Mouse (Mus musculus) lung, embryonic 16.5 days (tissue): ENCODE measurements around the gene Ttc9c. TPM values are rescaled to one million over a fixed set of nuclear protein-coding genes. Genes with fewer than 3 reads are reported as not detected.
A peak's percentile ranks its signal among the peaks of the same experiment; 100 is the strongest.

Source experiments
- ATAC-seq: fragments of 200-750 bp; cut with Nextera tagmentation; 2 replicates; pipeline ENCODE4 v1.8.0; 2017; ENCODE audit warnings: low read depth, mild to moderate bottlenecking, moderate library complexity
- H3K27ac ChIP-seq: fragments of 300-500 bp; sonication (generic); 2 replicates; pipeline ENCODE4 v1.5.1; 2014; ENCODE audit warnings: mild to moderate bottlenecking, control low read depth, low read length
- H3K27me3 ChIP-seq: fragments of 300-500 bp; sonication (generic); 2 replicates; pipeline ENCODE4 v1.6.1; 2014; ENCODE audit warnings: low read depth, low read length, mixed read lengths; ENCODE audit not compliant: control insufficient read depth, insufficient read depth
- H3K36me3 ChIP-seq: fragments of 300-500 bp; sonication (generic); 2 replicates; pipeline ENCODE4 v1.6.1; 2014; ENCODE audit warnings: low read length; ENCODE audit not compliant: control insufficient read depth, insufficient read depth
- H3K4me1 ChIP-seq: fragments of 300-500 bp; sonication (generic); replicated peaks from 2 replicates; pipeline ENCODE4 v1.6.1; 2014; ENCODE audit warnings: low read length, mixed read lengths; ENCODE audit not compliant: control insufficient read depth, insufficient read depth
- H3K4me2 ChIP-seq: fragments of 300-500 bp; sonication (generic); 2 replicates; pipeline ENCODE4 v1.6.1; 2014; ENCODE audit warnings: low read depth, low read length, control low read depth
- H3K4me3 ChIP-seq: fragments of 300-500 bp; sonication (generic); 2 replicates; pipeline ENCODE4 v1.5.1; 2014; ENCODE audit warnings: mild to moderate bottlenecking, low read length, control low read depth
- H3K9ac ChIP-seq: fragments of 300-500 bp; sonication (generic); 2 replicates; pipeline ENCODE4 v1.6.1; 2014; ENCODE audit warnings: low read length, control low read depth
- H3K9me3 ChIP-seq: fragments of 300-500 bp; sonication (generic); 2 replicates; pipeline ENCODE4 v1.6.1; 2016; ENCODE audit warnings: low read length; ENCODE audit not compliant: control insufficient read depth
- WGBS: fragments of 180-500 bp; shearing (Covaris S2); extraction: QIAGEN DNeasy Blood & Tissue Kit; methylation state at CpG from one replicate; pipeline ENCODE4 v1.1.7; 2014; 5-methylcytosine and 5-hydroxymethylcytosine counted together
- polyA plus RNA-seq: library from polyadenylated mRNA; unstranded; fragments of >200 nt; fragmentation: Nextera tagmentation; extraction: Ambion mirVana; gene quantifications from 2 replicates; pipeline ENCODE4 v1.2.1, GENCODE M21; 2015

Gene Ttc9c
- polyA plus RNA-seq, 1 experiment from 2014 or later: 56.5 TPM

DNA sequence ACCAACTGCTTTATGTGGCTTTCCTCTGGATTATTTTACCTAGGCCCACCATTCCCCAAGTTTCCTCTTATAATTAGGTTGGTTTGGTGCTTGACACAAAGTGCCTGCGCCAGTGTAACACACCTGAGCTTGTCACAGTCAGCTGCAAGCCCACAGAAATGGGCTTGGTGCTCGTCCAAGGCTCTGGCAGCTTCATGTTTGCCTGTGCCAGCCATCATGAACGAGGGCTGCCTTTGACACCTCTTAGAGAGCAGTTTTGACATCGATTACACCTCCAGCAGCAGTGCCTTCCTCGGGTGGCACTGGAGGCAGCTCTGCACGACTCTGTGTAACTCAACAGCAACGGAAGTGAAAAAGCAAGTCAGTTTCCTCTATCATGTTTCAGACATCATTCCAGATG lies 29.0 kb downstream of the Ttc9c start:
- Histone ChIP-seq H3K4me2 (no peak overlapping the region), H3K27me3 (no peaks in the 10 kb centered on the region), H3K9ac (no peak overlapping the region), H3K36me3 (peaks cover 28% of the 10 kb centered on the region), H3K4me1 (peaks cover 7% of the 10 kb centered on the region), H3K9me3 (no peaks in the 10 kb centered on the region), H3K27ac (no peak overlapping the region), H3K4me3 (no peak overlapping the region)
- ATAC-seq: no peak
- 75% methylated on average over 7 of the region's 7 CpGs for WGBS

DNA sequence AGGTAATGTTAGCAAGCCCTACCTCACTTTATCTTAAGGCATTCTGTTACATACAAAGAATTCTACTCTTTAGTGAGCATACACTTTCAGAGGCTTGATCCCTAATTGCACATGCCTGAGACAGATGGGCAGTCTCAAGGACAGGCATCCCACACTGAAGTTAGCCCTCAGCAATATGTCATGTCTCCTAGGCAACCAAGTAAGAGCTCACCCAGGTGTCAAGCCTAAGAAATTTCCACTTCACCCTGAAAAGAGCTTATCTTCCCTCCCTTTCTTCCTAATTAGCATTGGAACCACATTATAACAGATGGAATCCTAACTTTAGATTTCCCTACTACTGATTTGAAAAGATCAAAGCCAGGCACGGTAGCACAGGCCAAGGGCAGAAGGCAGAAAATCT lies 30.0 kb downstream of the Ttc9c start:
- Histone ChIP-seq H3K36me3 (peaks cover 21% of the 10 kb centered on the region), H3K27me3 (no peaks in the 10 kb centered on the region), H3K4me3 (no peak overlapping the region), H3K27ac (no peak overlapping the region), H3K9me3 (no peaks in the 10 kb centered on the region), H3K4me1 (peaks cover 10% of the 10 kb centered on the region), H3K9ac (no peak overlapping the region), H3K4me2 (no peak overlapping the region)
- 31% methylated on average over 1 of the region's 1 CpGs for WGBS
- ATAC-seq: no peak

DNA sequence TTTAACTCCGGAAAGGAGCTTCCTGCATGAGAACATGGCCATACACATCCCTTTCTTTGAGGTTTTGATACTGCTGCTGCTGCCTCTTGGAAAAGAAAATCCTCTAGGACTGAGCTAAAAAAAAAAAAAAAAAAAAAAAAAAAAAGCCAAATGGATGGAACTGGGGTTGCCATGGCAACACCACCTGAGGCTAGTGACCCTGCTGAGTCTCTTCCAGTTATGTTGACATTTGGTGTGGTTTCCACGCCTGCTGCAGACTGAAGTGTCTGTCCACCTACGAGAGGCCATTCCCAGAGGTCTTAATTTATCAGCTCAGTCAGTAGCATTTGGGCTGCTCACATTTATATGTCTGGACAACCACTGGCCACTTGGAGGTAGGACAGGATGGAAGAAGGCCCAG lies 30.6 kb downstream of the Ttc9c start:
- no peak overlapping the region for H3K4me2 ChIP-seq
- 9% methylated on average over 3 of the region's 3 CpGs for WGBS
- no peak for ATAC-seq
- no peak overlapping the region for H3K4me3 ChIP-seq
- no peak overlapping the region for H3K27ac ChIP-seq
- no peak overlapping the region for H3K9ac ChIP-seq
- H3K36me3 ChIP-seq: peaks cover 15% of the 10 kb centered on the region
- H3K9me3 ChIP-seq: no peaks in the 10 kb centered on the region
- no peaks in the 10 kb centered on the region for H3K27me3 ChIP-seq
- H3K4me1 ChIP-seq: peaks cover 10% of the 10 kb centered on the region

DNA sequence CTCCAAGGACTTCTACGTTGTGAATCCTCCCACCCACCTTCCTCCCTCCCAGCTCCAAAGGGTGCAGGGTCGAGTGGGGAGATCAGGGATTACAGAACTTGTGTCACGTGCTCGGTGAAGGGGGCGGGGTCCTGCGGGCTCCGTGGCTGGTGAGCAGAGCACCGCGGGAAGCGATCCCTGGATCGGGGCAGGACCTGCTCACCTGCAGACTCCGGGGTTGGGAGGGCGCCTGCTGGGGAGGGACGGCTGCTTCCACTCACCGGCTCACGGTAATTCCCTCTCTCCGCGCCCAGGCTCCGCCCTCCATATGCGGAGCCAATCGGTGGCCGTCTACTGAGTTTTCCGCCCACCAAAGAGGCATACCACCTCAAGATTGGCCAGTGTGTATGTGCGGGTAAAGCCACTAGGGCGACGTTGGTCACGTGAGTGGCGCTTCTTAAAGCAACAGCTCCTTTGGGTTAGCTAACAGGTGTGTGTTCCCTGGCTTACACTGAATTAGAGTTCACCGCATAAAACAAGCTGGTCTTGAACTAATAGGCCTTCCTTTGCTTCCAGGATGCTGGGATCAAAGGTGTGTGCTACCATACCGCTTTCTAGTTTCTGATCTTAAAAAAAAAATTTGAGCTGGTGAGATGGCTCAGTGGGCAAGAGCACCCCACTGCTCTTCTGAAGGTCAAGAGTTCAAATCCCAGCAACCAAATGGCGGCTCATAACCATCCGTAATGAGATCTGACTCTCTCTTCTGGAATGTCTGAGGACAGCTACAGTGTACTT lies 32.9 kb downstream of the Ttc9c start, which contains the start of gene Taf6l:
Gene Taf6l, minus strand, starts transcription at position 410 of the 774 bp plus-strand sequence.
- H3K4me3 ChIP-seq: peak within 1 kb of the TSS; percentile 79
- H3K9ac ChIP-seq: peak within 1 kb of the TSS; percentile 85
- H3K9me3 ChIP-seq: no peaks in the 10 kb centered on the region
- H3K36me3 ChIP-seq: peaks cover 5% of the 10 kb centered on the region
- under 1% methylated on average over 32 of the region's 32 CpGs for WGBS
- no peaks in the 10 kb centered on the region for H3K27me3 ChIP-seq
- peak; percentile 99 for ATAC-seq
- H3K4me1 ChIP-seq: peaks cover 10% of the 10 kb centered on the region
- peak within 1 kb of the TSS; percentile 82 for H3K27ac ChIP-seq
- H3K4me2 ChIP-seq: peak within 1 kb of the TSS; percentile 72

DNA sequence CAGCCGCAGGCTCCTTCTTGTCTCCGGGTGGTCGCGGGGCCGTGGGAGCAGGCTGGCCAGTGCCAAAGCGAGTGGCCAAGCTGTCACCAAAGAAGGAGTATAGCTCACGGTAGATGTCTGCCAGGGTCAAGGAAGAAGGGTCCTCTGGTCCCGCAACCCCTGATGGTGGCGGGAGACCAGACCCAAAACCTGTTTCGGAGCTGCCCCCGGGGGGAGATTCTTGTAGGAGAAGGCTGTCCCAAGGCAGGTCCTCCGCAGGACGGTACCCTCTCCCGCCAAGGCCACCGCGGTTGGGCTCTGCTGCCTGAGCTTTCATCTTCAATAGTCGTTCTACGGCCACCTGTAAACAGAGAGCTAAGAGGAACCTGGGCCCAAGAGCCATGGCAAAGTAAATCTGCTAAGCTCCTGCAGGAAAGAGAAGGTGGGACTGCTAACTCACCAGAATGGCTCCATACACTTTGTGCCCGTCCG lies 44.1 kb downstream of the Ttc9c start:
- no peaks in the 10 kb centered on the region for H3K27me3 ChIP-seq
- 4% methylated on average over 20 of the region's 20 CpGs for WGBS
- H3K27ac ChIP-seq: peak overlapping the region; percentile 99
- H3K9me3 ChIP-seq: no peaks in the 10 kb centered on the region
- H3K4me3 ChIP-seq: peak overlapping the region; percentile 81
- H3K4me2 ChIP-seq: peak overlapping the region; percentile 90
- ATAC-seq: no peak
- peaks cover 9% of the 10 kb centered on the region; the same call in 1 of the 2 replicates for H3K36me3 ChIP-seq
- peak overlapping the region; percentile 81 for H3K9ac ChIP-seq
- H3K4me1 ChIP-seq: peaks cover 26% of the 10 kb centered on the region

DNA sequence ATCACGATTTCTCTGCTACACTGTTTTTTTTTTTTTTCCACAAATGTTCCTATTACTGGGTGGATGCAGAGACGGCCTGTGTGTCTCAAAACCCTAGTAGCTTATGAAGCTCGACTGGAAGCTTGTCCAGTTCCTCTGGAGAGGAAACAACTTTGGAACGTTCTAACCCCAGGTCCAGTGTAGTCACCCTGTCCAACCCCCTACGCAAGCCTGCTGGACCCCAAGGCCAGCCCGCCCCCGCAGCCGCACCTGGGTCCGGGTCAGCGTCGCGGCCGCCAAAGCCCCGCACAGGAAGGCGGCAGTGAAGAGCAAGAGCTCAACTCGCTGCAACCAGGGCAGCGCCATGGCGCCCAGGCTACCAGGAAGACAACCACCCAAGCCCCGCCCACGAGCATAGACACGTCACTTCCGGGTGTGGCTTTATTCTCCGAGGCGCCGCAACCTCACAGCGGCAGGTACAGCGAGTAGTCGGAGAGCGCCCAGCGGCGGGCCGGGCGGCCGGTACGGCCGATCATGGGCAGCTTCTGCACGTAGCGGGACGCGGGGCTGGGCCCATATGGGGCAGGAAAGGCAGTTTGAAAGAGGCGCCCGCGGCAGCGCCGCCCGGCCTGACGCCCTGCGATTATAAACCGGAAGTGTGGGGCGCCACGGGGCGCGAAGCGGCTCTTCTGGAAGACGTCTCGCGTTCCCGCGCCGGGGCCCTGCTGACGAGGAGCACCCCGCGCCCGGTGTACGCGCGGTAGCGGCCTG lies 44.9 kb downstream of the Ttc9c start, which contains the start of gene Tmem179b:
Gene Tmem179b, minus strand, starts transcription at position 382 of the 750 bp plus-strand sequence.
- peaks cover 26% of the 10 kb centered on the region for H3K4me1 ChIP-seq
- WGBS: 0% methylated on average over 62 of the region's 68 CpGs

DNA sequence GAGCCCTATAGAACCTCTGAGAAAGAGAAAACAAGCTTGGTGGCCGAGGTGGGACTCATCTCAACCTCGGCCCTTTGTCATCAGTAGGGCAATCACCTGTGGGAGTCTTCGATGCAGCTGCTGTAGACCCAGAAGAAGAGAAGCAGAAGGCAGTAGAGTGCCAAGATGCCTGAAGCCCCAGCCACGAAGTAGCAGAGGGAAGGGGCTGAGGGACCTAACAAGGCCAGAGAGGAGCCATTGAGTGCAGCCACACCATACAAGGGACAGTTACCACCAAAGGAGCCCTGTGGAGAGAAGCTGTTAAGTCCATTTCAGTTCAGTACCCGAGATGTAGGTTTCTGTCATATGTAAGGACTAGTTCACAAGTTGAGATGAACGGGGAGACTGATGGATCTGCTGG lies 45.7 kb downstream of the Ttc9c start:
- peak overlapping the region; percentile 90 for H3K4me2 ChIP-seq
- peak overlapping the region; percentile 81 for H3K9ac ChIP-seq
- WGBS: 44% methylated on average over 6 of the region's 6 CpGs
- H3K4me3 ChIP-seq: peak overlapping the region; percentile 81
- peaks cover 20% of the 10 kb centered on the region for H3K36me3 ChIP-seq
- no peaks in the 10 kb centered on the region for H3K27me3 ChIP-seq
- H3K4me1 ChIP-seq: peaks cover 26% of the 10 kb centered on the region
- no peaks in the 10 kb centered on the region for H3K9me3 ChIP-seq
- peak overlapping the region; percentile 29; the same call in 1 of the 2 replicates for H3K27ac ChIP-seq
- ATAC-seq: no peak

More for the DNA sequence above, 44.9 kb downstream of the Ttc9c start, which contains the start of gene Tmem179b:
- peaks cover 13% of the 10 kb centered on the region for H3K36me3 ChIP-seq
- ATAC-seq: peak; percentile 95
- H3K9me3 ChIP-seq: no peaks in the 10 kb centered on the region
- peak within 1 kb of the TSS; percentile 99 for H3K27ac ChIP-seq
- no peaks in the 10 kb centered on the region for H3K27me3 ChIP-seq
- H3K4me3 ChIP-seq: peak within 1 kb of the TSS; percentile 81
- peak within 1 kb of the TSS; percentile 90 for H3K4me2 ChIP-seq
- H3K9ac ChIP-seq: peak within 1 kb of the TSS; percentile 81

DNA sequence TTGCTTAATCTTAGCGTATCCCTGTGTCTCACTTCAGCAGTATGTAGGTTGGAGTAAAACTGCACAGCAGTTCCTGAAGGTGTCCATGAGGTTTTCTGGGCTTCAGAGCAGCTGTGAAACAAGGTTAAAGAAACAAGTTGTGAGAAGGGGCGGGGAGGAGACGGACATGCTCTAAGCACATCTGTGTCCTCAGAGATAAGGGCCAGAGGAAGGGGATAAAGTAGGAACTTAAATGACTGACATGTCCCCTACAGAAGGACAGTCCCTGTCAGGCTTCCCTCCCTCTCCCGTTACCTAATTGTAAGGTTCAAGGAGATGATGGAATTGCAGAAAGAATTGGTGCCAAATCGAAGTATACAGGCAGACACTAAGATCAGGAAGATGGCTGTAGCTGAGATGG lies 46.1 kb downstream of the Ttc9c start:
- Histone ChIP-seq H3K27ac (no peak overlapping the region), H3K4me2 (peak overlapping the region; percentile 90), H3K4me1 (peaks cover 26% of the 10 kb centered on the region), H3K36me3 (peaks cover 24% of the 10 kb centered on the region), H3K27me3 (no peaks in the 10 kb centered on the region), H3K9ac (peak overlapping the region; percentile 81), H3K4me3 (peak overlapping the region; percentile 81), H3K9me3 (no peaks in the 10 kb centered on the region)
- ATAC-seq: no peak
- WGBS: 69% methylated on average over 5 of the region's 5 CpGs
